Mouse (Mus musculus) gastrocnemius, postnatal 36 days (tissue): ENCODE measurements at regions not wholly inside any gene's neighbourhood (a gene's known extent, or its start where the extent isn't known, plus 50 kb on each side); places are given as distances from the start of the nearest gene placed in this dataset.
A peak's percentile ranks its signal among the peaks of the same experiment; 100 is the strongest.

ENCODE experiments used
- DNase-seq, 2 experiments: peaks; one replicate each; pipeline ENCODE4 v3.0.0; 2022
- intact Hi-C: fragments of 180-260 bp; cut with DNase I; formaldehyde crosslinking; loops from one replicate; pipeline ENCODE4 v1.15.1; 2025

DNA sequence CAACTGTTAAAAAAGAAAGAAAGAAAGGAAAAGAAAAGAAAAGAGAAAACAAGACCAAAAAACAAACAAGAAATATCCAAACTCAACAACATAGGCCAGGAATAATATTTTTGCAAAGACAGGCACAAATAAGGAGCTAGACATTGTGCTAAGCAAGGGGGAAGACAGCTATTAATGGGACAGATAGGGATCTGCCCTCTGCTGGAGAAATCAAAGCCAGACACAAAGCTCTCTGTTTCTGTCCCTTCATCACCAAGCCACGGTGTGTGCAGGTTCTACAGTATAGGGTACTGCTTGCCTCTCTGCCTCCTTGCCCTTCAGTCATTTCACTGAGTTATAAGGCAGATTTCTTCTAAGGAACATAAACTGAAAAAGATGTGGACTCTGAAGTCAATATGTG, 57.8 kb upstream of the Chchd3 start:
- no peak for DNase-seq
- intact Hi-C loops: loop anchor here (10.0 kb wide), 1 partner anchor 143 kb away; no protein-coding TSS in a partner anchor

DNA sequence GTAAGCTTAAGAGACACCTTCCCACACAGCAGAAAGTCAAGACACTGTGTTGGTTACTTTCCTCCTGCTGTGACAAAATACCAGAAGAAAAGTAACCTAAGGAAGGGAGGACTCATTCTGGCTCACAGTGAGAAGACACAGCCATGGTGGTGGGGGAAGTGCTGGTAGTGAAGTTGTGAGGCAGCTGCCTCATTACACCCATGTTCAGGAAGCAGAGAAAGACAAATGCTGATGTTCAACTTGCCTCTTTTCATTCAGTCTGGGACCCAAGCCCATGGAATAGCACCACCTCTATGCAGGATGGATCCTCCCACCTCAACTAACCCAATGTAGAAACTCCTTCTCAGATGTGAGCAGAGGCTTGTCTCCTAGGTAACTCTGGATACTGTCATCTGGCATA, 60.5 kb upstream of the Chchd3 start:
- no peak for DNase-seq
- intact Hi-C loops: loop anchor here (10.0 kb wide), 2 partner anchors 416 to 796 kb away; no protein-coding TSS in a partner anchor

DNA sequence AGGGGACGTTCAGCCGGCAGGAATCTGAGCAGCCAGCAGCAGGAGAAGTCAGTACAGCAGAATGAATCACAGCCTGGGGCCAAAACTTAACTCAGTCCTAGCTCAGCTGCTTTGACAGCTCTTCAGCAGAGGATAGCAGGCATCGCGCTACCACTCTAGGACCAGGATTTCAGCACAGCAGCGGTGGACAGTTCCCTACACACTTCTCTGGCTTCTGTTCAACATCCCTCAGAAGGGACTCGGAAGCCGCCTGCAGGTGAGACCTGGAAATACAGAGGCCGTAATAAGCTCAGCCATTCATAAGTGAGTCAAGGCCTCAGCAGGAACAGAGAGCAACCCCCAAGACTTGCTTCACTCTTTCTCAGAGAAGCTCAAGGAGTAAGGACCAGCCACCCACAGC, 66.5 kb upstream of the Chchd3 start:
- intact Hi-C loops: loop anchor here (10.0 kb wide), 2 partner anchors 422 to 802 kb away; no protein-coding TSS in a partner anchor
- DNase-seq: peak; percentile 47 to 52

DNA sequence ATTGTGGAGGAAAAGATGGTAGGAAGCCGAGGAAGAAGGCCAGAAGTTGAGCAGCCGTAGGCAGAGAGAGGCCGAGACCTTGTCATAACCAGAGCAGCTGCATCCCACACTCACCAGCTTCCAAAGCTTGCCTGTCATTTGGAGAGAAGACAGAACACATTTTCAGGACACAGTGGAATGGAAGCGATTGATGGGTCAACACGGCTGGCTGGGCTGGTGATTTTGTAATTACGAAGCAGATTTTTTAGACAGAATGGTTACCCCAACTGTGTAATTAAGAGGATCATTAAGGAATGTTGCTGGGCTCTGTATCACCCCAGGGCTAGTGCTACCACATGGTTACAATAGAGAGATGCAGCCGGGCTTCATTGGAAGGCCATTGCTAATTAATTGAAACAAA, 76.8 kb upstream of the Chchd3 start:
- DNase-seq: no peak
- intact Hi-C loops: no loop called here

DNA sequence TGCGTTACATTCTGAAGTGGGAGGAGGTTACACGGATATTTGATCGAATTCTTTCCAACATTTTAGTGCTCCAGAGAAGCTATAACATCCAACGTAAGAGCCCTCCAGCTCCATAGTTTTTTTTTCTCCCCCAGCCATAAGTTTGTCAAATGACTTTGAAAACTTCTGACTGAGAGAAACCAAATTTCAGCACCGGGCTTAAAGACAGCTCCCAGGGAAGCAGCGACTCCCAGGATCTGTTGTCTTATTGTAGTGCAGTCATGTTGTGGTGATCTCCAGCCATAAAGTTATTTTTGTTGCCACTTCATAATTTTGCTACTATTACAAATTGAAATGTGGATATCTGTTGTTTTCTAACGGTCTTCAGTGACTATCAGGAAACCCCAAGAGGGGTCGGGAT, 77.8 kb upstream of the Chchd3 start:
- intact Hi-C loops: no loop called here
- DNase-seq: no peak

DNA sequence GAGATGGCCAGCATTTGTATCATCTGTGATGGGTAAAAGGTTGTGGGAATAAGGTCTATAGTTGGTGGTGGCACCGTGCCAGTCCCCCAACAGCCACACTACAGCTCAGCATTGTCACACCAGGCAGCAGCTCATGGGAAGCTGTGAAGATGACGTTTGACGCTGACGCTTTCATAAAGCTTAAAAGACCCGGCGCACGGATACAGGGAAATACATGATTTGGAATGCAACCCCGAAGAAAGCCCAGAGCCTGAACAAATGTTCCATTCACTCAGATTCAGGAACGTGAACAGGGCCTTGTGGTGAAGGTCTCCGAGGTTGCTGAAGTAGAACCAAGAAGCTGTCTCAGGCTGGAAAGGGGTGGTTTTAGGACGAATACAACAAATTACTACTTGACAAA, 82.4 kb upstream of the Exoc4 start:
- intact Hi-C loops: no loop called here
- DNase-seq: no peak

DNA sequence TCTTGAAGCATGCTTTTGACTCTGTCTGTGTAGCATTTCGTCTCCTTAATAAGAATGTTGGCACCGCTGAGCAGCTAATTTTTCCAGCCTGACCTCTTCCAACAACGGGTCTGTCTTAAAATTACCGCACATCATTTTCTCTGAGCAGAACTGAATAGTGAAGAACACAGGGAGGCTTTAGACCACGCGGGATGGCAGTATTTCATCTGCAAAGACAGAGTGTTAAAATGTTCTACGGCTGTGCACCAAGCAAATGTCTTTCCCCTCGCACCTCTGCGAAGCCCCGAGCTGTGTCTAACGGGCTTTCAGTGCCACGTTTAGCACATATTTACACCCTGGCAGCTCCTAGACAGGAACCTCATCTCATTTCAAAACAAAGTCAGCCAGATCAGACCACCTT, 75.3 kb upstream of the Exoc4 start:
- no peak for DNase-seq
- intact Hi-C loops: no loop called here

DNA sequence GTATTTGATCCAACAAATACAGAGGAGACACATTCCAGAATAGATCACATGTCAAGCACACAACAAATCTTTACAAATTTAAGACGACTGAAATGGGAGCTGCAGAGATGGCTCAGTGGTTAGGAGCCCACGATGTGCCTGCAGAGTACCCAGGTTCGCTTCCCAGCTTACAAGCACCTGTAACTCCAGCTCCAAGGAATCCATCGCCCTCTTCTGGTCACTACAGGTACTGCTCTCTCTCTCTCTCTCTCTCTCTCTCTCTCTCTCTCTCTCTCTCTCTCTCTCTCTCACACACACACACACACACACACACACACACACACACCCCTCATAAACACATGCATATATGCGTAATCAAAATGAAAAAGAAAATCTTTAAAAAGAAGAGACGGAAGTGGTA, 74.3 kb upstream of the Exoc4 start:
- no peak for DNase-seq
- intact Hi-C loops: no loop called here

DNA sequence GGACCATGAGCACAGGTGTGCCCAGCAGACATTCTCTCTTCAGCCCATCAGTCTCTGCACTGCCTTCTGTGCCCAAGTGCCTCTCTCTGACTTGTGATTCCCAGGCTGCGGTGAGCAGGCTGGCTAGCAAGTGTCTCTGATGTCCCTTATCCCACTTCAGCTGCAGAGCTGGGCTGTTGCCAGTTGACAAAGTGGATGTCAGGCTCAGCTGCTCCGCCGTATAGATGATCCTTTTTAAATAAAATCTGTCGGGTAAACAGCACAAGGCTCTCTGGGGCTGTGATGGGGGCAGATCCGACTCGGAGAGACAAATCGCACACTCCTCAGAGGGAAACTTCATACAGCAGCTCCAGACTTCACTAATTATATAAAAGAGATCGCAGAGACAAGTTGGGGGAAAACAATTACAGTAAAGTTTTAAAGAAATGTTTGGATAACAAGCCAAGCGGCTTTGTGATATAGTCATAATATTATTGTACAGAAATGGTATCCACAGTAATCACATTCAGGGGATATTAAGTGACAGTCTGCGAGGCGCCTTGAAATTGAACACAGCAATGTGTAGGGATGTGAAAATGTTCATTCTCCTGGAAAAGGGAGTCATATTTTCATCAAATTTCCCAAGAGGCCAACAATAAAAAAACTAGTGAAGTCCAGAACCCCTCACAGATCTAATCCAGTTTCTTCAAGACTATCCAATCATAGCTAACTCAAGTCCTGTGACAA, 59.2 kb upstream of the Exoc4 start:
- intact Hi-C loops: no loop called here
- no peak for DNase-seq

DNA sequence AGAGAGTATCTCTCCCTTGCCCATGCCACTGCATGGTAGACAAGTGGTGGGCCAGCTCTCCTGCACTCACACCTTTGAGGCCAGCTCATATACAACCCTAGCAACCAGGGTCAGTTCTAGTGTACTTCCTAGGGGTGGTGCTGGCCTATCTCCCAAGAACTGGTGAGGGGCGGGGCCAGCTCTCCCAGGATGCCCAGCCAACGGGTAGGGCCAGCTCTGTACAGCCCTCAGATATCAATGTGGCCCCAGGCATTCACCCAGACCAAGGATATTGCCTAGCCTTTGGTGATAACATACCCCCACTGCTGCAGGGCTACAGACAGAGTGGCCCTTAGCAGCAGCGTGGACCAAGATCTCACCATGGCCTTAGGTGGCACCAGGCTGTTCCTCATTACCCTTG, 55.1 kb upstream of the Exoc4 start:
- intact Hi-C loops: no loop called here
- no peak for DNase-seq
